In genomic region chr10:12903440-12904139, GRCm38 (mm10) we compare ENCODE assay signal across 19 mouse cellular contexts. TPM values are rescaled to one million over a fixed set of nuclear protein-coding genes. Genes with fewer than 3 reads are reported as not detected.
DNase-seq lines count a peak whose midpoint lies in the region; ATAC-seq and TF ChIP-seq lines count a peak whose summit lies in the region.
"Had no signal": no experiment of that assay in that cellular context is flagged by ENCODE, and none has a peak within 500 bp of the region (broad histone marks: within the 10 kb centered on the region; RNA-seq: fewer than 3 reads in every experiment).

No protein-coding gene starts in this region.

- H3K27me3 ChIP-seq in kidney, embryonic 16.5 days (ENCODE audit: insufficient read depth, low read length) = no peaks in the 10 kb centered on the region
- H3K27me3 ChIP-seq: embryonic facial prominence, embryonic 15.5 days; forebrain, embryonic 13.5 days; heart, embryonic 15.5 days; liver, embryonic 15.5 days; megakaryocyte, embryonic 14.5 days had no signal

- H3K9me3 ChIP-seq in kidney, embryonic 16.5 days (ENCODE audit: low read length) = no peaks in the 10 kb centered on the region
- H3K9me3 ChIP-seq: embryonic facial prominence, embryonic 15.5 days; forebrain, embryonic 13.5 days; heart, embryonic 15.5 days; hindbrain, embryonic 10.5 days; liver, embryonic 15.5 days had no signal

- 75% methylated on average over 5 of the region's 5 CpGs for WGBS in kidney, embryonic 16.5 days

- no peak for DNase-seq in kidney, adult 8-10 months
- DNase-seq in left cerebral cortex, adult 2 months (ENCODE audit: extremely low spot score in 1 of 2, low spot score in 2 of 2) = no peak
- no peak for DNase-seq in layer of hippocampus, adult 18-20 months (ENCODE audit: low spot score in 2 of 2)
- no peak for DNase-seq in gastrocnemius, adult 8-10 months (ENCODE audit: low spot score in 2 of 2)
- DNase-seq: adrenal gland, postnatal 25 days; cerebellum, adult 9-10 months; gastrocnemius, postnatal 36 days; kidney, postnatal 25 days had no signal

- no peaks in the 10 kb centered on the region for H3K36me3 ChIP-seq in kidney, embryonic 16.5 days (ENCODE audit: insufficient read depth, low read length)
- H3K36me3 ChIP-seq: embryonic facial prominence, embryonic 15.5 days; heart, embryonic 15.5 days; hindbrain, embryonic 10.5 days; liver, embryonic 15.5 days had no signal

- no peak overlapping the region for H3K27ac ChIP-seq in kidney, embryonic 16.5 days (ENCODE audit: low read length)
- no peak overlapping the region for H3K27ac ChIP-seq in left cerebral cortex, adult 2 months
- H3K27ac ChIP-seq: embryonic facial prominence, embryonic 15.5 days; forebrain, embryonic 13.5 days; heart, embryonic 15.5 days; liver, embryonic 15.5 days had no signal

- H3K4me1 ChIP-seq in kidney, embryonic 16.5 days (ENCODE audit: insufficient read depth, low read length) = no peaks in the 10 kb centered on the region
- H3K4me1 ChIP-seq: embryonic facial prominence, embryonic 15.5 days; forebrain, embryonic 13.5 days; heart, embryonic 15.5 days; liver, embryonic 15.5 days had no signal

- no peak overlapping the region for H3K9ac ChIP-seq in kidney, embryonic 16.5 days (replicated peaks; ENCODE audit: low read length)
- H3K9ac ChIP-seq: embryonic facial prominence, embryonic 15.5 days; forebrain, embryonic 13.5 days; heart, embryonic 15.5 days; liver, embryonic 15.5 days had no signal

- intact Hi-C loops in left cerebral cortex, adult 2 months (cut with DNase I) = no loop called here

- 0 out of 2 replicates have a peak, but pooled peaks have one; percentile 23 for ATAC-seq in kidney, embryonic 16.5 days (ENCODE audit: low FRiP score, low TSS enrichment)
- ATAC-seq in CD4-positive, CD25-positive, alpha-beta regulatory T cell, adult 4 months = peak; percentile 69
- ATAC-seq in granulocyte monocyte progenitor cell, adult 5-6 weeks (replicated peaks; ENCODE audit: poor library complexity, severe bottlenecking) = peak; percentile 73
- peak; percentile 89 for ATAC-seq in neutrophil, adult 5-6 weeks (ENCODE audit: extremely low read depth, insufficient number of reproducible peaks, low FRiP score, poor library complexity, severe bottlenecking)
- ATAC-seq: forebrain, embryonic 13.5 days; lung, postnatal 0 days had no signal

- H3K4me2 ChIP-seq in kidney, embryonic 16.5 days (replicated peaks; ENCODE audit: low read depth, low read length) = no peak overlapping the region
- H3K4me2 ChIP-seq: embryonic facial prominence, embryonic 15.5 days; forebrain, embryonic 13.5 days; heart, embryonic 15.5 days; liver, embryonic 15.5 days had no signal

- TF ChIP-seq CTCF in left cerebral cortex, adult 2 months (IDR thresholded peaks at IDR 0.05) = no peak

- H3K4me3 ChIP-seq in kidney, embryonic 16.5 days (ENCODE audit: low read length) = no peak overlapping the region
- H3K4me3 ChIP-seq in left cerebral cortex, adult 2 months = no peak overlapping the region
- H3K4me3 ChIP-seq: embryonic facial prominence, embryonic 15.5 days; forebrain, embryonic 13.5 days; heart, embryonic 15.5 days; hindbrain, embryonic 10.5 days; liver, embryonic 15.5 days; megakaryocyte, embryonic 14.5 days had no signal

RNA-seq across cellular contexts. Expression of gene Utrn, which starts 34.4 kb away (rescaled TPM):
- polyA plus RNA-seq in kidney, embryonic 16.5 days (2015; fragmentation: Nextera tagmentation; extraction: Ambion mirVana) = 76.0 and 88.1 TPM in 2 replicates
- 100 to 1,000 TPM; 414 to 617 TPM for polyA plus RNA-seq in CD4-positive, CD25-positive, alpha-beta regulatory T cell, adult 4 months (2017; shearing (Covaris generic))
- 23.3 and 28.4 TPM in 2 replicates for total RNA-seq in granulocyte monocyte progenitor cell, adult 5-6 weeks (2014; fragmentation: Nextera tagmentation)
- total RNA-seq in granulocyte monocyte progenitor cell, adult 5-6 weeks (2017) = 26.6 TPM in 2 replicates
- 84.1 TPM in 2 replicates for total RNA-seq in neutrophil, adult 5-6 weeks (2017)
- 10 to 100 TPM; 65.4 to 69.3 TPM for total RNA-seq in left cerebral cortex, adult 2 months (2021)
- total RNA-seq in layer of hippocampus, adult 18-20 months (2021) = 10 to 100 TPM; 32.8 to 34.3 TPM
- 10 to 100 TPM; 17.2 to 23.0 (median 20.2) TPM for total RNA-seq in gastrocnemius, adult 8-10 months (2022)

Comparison
In these comparisons a context has a peak if more than half of its experiments do, and no peak if none do; other contexts are left out.
1. ATAC-seq: peak in every context shown above with its lines; median percentile 89 in neutrophil, adult 5-6 weeks; 73 in granulocyte monocyte progenitor cell, adult 5-6 weeks; 69 in CD4-positive, CD25-positive, alpha-beta regulatory T cell, adult 4 months; 23 in kidney, embryonic 16.5 days.